Mouse (Mus musculus) hindbrain, embryonic 10.5 days (tissue): ENCODE data around the gene Rbm45. TPM values are rescaled to one million over a fixed set of nuclear protein-coding genes. Genes with fewer than 3 reads are reported as not detected.

Experiments
- polyA plus RNA-seq: library from polyadenylated mRNA; unstranded; fragments of >200 nt; fragmentation: Nextera tagmentation; extraction: Ambion mirVana; gene quantifications from 2 replicates; pipeline ENCODE4 v1.2.1, GENCODE M21; 2016

Gene Rbm45
- polyA plus RNA-seq, 1 experiment from 2014 or later, result 18.3 TPM

Other genes starting within 250 kb of the Rbm45 start
- gene Pde11a, start 31.2 kb upstream of the Rbm45 start, polyA plus RNA-seq, result 0.29 and 0.81 TPM in 2 replicates
- gene Cyct, start 9.5 kb upstream of the Rbm45 start, polyA plus RNA-seq, result not detected in 2 replicates
- 13.8 and 15.4 TPM in 2 replicates for gene Osbpl6, start 36.5 kb downstream of the Rbm45 start, polyA plus RNA-seq